Mouse (Mus musculus): Measurements from ENCODE around the gene Selenop. TPM values are rescaled to one million over a fixed set of nuclear protein-coding genes. Genes with fewer than 3 reads are reported as not detected.
"Not testable (repeated sequence)": the region's sequence is repeated elsewhere in the genome, so short reads cannot be mapped to it uniquely, and the experiment has no call there.

Gene Selenop
- 52.3 and 74.2 TPM in 2 replicates for polyA plus RNA-seq (2016; fragmentation: Nextera tagmentation; extraction: Ambion mirVana)

DNA sequence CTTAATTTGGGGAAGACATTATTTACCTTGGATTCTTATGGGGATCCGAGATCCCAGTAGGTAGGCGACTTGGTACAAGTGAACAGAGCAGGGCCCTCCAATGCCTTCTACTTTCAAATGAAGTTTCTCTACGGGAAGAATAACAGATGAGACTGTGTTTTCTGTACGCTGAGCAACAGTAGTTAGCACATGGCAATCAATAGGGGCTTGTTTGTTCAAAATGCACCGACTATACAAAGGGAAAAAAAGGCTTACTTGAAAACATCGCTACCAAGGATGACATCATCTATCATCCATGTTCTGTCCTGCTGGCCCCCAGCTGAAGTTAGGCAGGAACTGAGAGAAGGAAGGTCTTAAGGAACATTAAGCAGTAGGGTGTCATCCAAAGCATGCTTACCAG lies at the start of gene Selenop:
Selenop (plus strand) TSS at position 301 of the 400 bp plus-strand sequence.
- H3K9me3 ChIP-seq, result no peaks in the 10 kb centered on the region
- H3K27me3 ChIP-seq (ENCODE audit: insufficient read depth, poor library complexity, severe bottlenecking), result no peaks in the 10 kb centered on the region
- DNase-seq (ENCODE audit: low spot score), result no peak
- H3K4me1 ChIP-seq, result peaks cover 6% of the 10 kb centered on the region; the same call in 1 of the 2 replicates
- no peaks in the 10 kb centered on the region for H3K36me3 ChIP-seq
- H3K27ac ChIP-seq, result peak within 1 kb of the TSS; percentile 89; the same call in 1 of the 2 replicates
- no peak within 1 kb of the TSS for H3K4me3 ChIP-seq
- WGBS, result 82% methylated on average over 6 of the region's 6 CpGs

DNA sequence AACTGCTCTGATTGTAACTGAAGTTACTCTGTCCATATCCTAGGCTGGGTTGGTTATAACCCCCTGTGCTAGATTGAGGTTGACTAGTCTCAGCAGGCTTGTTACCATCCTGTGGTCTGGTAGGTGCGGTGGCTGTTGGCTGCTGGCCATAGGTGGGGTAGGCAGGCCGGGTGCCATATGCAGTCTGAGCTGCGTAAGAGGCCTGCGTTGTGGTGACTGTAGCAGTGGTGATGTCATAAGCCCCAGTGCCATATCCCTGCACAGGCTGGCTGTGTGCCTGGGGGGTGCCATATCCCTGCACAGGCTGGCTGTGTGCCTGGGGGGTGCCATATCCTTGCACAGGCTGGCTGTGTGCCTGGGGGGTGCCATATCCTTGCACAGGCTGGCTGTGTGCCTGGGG lies 49.7 kb upstream of the Selenop start:
- DNase-seq (ENCODE audit: low spot score), result not testable (repeated sequence)

DNA sequence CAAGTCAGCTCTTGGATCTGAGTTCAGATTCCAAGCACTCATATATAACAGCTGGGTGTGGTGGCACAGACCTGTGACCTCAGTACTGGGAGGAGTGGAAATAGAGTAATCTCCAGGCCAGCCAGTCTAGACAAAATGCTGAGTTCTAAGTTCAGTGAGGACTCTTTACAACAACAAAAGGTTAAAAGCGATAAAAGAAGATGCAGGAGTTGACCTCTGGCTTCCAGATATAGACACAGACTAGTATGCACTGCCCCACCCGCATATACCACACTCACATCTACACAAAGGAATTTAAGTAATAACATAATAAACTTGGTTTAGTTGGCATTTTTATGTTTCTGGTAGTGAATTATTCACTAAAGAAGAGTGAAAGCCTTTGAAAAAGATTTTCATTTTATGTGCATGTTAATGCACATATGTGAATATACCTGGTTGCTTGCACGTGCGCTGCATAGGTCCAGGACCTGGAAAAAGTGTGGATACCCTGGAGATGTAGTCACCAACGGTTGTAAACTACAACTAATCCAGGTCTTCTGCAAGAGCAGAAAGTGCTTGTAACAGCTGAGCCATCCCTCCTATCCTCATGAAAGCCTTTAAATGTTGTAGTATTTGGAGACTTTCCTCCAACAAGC lies 45.4 kb upstream of the Selenop start:
- H3K9me3 ChIP-seq, result no peaks in the 10 kb centered on the region
- DNase-seq (ENCODE audit: low spot score), result no peak
- no peak overlapping the region for H3K4me3 ChIP-seq
- 0 out of 2 replicates have a peak, but pooled peaks cover 4% of the 10 kb centered on the region for H3K4me1 ChIP-seq
- 83% methylated on average over 5 of the region's 5 CpGs for WGBS
- no peaks in the 10 kb centered on the region for H3K27me3 ChIP-seq (ENCODE audit: insufficient read depth, poor library complexity, severe bottlenecking)
- H3K27ac ChIP-seq, result no peak overlapping the region
- no peaks in the 10 kb centered on the region for H3K36me3 ChIP-seq

More for the DNA sequence above, 49.7 kb upstream of the Selenop start:
- H3K4me1 ChIP-seq; H3K27me3 ChIP-seq (ENCODE audit: insufficient read depth, poor library complexity, severe bottlenecking); H3K27ac ChIP-seq; H3K4me3 ChIP-seq; H3K9me3 ChIP-seq; H3K36me3 ChIP-seq: not testable (repeated sequence)
- WGBS, result 93% methylated on average over 4 of the region's 4 CpGs

DNA sequence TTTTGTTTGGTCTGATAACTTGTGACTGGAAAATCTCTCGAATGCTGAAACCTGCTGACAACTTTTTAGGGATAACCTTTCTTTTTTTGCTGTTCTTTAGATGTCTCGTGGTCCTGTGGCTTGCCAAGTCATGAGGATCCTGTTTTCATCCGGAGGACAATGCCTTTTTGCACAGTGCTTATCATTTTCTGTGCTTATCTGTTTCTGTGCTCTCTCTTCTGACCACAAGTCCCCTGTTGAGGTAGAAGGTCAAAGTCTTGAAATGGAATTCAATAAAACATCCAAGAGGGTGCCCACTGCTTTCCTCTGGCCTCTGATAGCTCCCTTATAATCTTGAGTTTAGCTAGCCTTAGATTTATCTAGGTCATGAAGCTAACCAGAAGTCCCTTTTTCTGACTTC lies 41.8 kb upstream of the Selenop start:
- no peaks in the 10 kb centered on the region for H3K27me3 ChIP-seq (ENCODE audit: insufficient read depth, poor library complexity, severe bottlenecking)
- no peak overlapping the region for H3K27ac ChIP-seq
- H3K9me3 ChIP-seq, result no peaks in the 10 kb centered on the region
- DNase-seq (ENCODE audit: low spot score), result no peak
- 0 out of 2 replicates have a peak, but pooled peaks cover 4% of the 10 kb centered on the region for H3K4me1 ChIP-seq
- H3K4me3 ChIP-seq, result no peak overlapping the region
- H3K36me3 ChIP-seq, result no peaks in the 10 kb centered on the region
- 42% methylated on average over 3 of the region's 3 CpGs for WGBS

DNA sequence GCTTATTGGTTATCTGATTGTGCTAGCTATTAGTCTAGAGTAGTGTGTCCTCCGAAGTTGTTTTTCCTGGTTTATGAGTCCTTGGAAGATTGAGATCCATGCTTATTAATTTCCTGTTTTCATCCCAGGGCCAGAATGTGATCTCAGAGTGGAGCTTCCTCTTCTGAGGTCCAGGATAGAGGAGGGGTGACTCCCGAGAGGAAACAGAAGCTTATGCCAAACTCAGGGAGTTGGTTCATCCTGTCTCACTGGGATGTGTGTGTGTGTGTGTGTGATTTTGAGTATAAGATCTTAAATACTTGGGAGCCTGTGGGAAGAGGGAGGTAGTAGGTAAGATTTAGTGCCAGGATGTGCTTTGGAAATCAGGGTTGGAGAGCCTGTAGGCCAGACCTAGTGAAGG lies 40.2 kb upstream of the Selenop start:
- WGBS, result 66% methylated on average over 2 of the region's 2 CpGs
- no peak for DNase-seq (ENCODE audit: low spot score)
- Histone ChIP-seq H3K9me3 (no peaks in the 10 kb centered on the region), H3K27ac (no peak overlapping the region), H3K36me3 (no peaks in the 10 kb centered on the region), H3K4me1 (peaks cover 10% of the 10 kb centered on the region; the same call in 1 of the 2 replicates), H3K27me3 (ENCODE audit: insufficient read depth, poor library complexity, severe bottlenecking) (no peaks in the 10 kb centered on the region), H3K4me3 (no peak overlapping the region)

DNA sequence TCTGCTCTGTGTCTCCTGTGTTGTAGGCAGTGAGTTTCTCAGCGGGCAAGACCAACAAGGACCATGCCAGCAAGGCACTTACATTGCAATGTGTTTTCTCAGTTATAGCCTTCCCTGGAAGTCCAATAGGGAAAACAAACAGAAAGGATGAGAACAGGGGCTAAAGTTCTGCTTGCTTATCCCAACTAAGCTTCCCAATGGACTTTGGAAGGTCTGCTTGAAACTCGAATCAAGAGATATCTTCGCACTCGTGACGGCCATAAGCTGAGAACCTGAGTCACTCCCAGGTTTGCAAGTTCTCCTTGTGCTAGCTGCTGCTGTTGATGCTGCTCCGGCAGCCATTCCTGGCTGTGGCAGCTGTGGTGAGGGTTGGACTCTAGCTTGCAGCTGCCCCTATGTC lies 39.4 kb upstream of the Selenop start:
- DNase-seq (ENCODE audit: low spot score), result no peak
- H3K9me3 ChIP-seq, result no peaks in the 10 kb centered on the region
- 83% methylated on average over 6 of the region's 6 CpGs for WGBS
- H3K27me3 ChIP-seq (ENCODE audit: insufficient read depth, poor library complexity, severe bottlenecking), result no peaks in the 10 kb centered on the region
- H3K36me3 ChIP-seq, result no peaks in the 10 kb centered on the region
- no peak overlapping the region for H3K4me3 ChIP-seq
- peaks cover 11% of the 10 kb centered on the region; the same call in 1 of the 2 replicates for H3K4me1 ChIP-seq
- H3K27ac ChIP-seq, result no peak overlapping the region

DNA sequence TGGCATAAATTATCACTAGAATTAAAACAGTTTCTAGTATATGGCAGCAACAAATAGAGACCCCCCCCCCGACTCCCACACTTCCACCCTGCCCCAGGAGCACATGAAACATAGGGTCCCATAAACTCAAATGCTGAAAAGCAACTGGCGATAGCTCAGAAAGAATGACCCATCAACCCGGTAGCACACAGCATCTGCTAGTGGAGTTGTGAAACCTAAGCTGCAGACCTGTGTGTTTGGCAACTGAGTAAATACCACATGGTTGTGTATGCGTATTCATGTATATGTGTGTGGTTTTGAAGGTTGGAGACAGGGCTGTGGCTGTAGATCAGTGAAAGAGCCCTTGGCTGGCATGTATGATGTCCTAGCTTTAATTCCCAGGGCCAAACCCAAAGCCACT lies 37.3 kb upstream of the Selenop start:
- Histone ChIP-seq H3K36me3 (no peaks in the 10 kb centered on the region), H3K9me3 (no peaks in the 10 kb centered on the region), H3K27me3 (ENCODE audit: insufficient read depth, poor library complexity, severe bottlenecking) (no peaks in the 10 kb centered on the region), H3K4me1 (peaks cover 11% of the 10 kb centered on the region; the same call in 1 of the 2 replicates), H3K27ac (no peak overlapping the region), H3K4me3 (no peak overlapping the region)
- WGBS, result 85% methylated on average over 4 of the region's 4 CpGs
- no peak for DNase-seq (ENCODE audit: low spot score)

DNA sequence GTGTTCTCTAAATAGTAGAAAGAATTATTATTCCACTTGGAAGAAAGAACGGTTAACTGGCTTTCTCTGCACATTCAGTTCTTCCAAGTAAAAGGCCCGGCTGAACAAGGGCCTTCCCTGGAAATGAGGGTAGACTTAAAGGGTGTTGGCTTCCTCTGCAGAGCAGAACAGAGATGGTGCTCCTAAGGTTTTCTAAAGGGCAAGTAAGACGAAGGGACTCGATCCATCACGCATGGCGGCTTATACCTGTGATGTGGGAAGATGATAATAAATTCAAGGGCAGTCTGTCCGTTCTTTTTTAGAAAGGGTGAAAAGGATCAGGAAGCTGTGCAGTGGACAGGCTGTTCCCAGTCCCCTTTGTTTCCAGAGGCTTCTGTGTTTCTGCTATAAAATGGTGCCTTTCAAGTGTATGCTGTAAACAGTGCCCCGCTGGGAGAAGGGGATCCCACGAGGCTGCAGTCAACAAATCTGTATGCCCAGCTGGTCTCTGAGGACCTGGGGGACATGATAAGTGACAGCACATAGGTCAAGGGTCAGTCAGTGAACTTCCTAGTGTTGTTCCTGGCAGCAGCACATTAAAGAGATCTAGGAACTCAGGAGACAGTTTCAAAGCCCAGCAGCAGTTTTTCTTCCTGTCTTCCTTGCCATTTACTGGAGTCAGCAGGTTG lies 36.0 kb upstream of the Selenop start:
- no peak overlapping the region for H3K27ac ChIP-seq

DNA sequence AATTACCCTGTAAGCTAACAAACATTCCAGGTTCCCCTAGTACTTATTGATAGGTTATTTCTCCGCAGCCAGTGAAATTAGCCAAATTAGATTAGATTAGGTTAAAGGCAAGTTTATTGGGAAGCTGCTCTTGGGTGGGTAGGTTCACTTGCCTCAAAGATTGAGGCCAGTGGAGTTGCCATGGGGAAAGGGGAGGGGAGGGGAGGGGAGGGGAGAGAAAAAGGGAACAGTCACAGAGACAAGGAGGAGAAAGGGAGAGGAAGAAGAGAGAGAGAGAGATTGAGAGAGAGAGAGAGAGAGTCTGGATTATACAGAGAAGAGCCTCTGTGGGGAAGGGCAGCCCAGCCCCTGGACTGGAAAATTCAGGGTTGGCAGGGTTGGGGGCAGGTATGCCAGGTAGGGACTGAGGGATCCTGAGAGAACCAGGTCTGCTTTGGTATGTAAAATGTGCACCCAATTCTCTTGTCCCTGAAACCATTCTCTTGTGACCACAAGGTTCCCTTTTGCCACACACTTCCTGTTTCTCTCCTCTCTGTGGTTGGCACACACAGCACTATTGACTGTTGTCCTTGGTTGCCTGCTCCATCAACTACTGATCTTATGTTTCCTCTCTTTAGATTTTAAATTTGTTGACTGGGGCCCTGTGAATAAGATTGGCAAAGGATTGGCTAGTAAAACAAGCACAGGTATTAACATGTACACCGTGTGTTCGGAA lies 34.4 kb upstream of the Selenop start:
- no peak overlapping the region for H3K4me3 ChIP-seq
- WGBS, result 77% methylated on average over 3 of the region's 3 CpGs
- no peak for DNase-seq (ENCODE audit: low spot score)
- H3K9me3 ChIP-seq, result no peaks in the 10 kb centered on the region
- H3K27ac ChIP-seq, result no peak overlapping the region
- peaks cover 7% of the 10 kb centered on the region; the same call in 1 of the 2 replicates for H3K4me1 ChIP-seq
- H3K27me3 ChIP-seq (ENCODE audit: insufficient read depth, poor library complexity, severe bottlenecking), result no peaks in the 10 kb centered on the region
- H3K36me3 ChIP-seq, result no peaks in the 10 kb centered on the region

More for the DNA sequence above, 36.0 kb upstream of the Selenop start:
- no peaks in the 10 kb centered on the region for H3K36me3 ChIP-seq
- 48% methylated on average over 9 of the region's 9 CpGs for WGBS
- H3K27me3 ChIP-seq (ENCODE audit: insufficient read depth, poor library complexity, severe bottlenecking), result no peaks in the 10 kb centered on the region
- peaks cover 11% of the 10 kb centered on the region; the same call in 1 of the 2 replicates for H3K4me1 ChIP-seq
- no peak overlapping the region for H3K4me3 ChIP-seq
- H3K9me3 ChIP-seq, result no peaks in the 10 kb centered on the region
- no peak for DNase-seq (ENCODE audit: low spot score)

DNA sequence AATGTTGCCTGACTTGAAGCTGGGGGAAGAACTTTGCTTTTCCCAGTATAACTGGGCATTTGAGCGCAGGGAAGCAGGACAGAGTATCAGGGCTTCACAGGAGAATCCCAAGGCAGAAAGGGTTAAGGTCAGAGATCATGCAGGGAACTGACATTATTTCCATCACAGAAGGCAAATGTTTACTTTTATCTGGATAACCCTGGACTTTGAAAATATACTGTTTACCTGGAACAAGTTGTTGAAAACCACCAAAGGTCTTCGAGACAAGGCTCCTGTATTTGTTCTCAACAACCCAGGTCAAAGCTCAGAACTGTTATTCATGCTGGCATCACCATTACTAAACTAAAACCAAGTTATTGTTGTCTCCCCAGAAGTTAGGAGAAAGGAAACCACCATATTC lies 32.0 kb upstream of the Selenop start:
- WGBS, result 77% methylated on average over 2 of the region's 2 CpGs
- no peak overlapping the region for H3K4me3 ChIP-seq
- H3K9me3 ChIP-seq, result no peaks in the 10 kb centered on the region
- H3K27ac ChIP-seq, result no peak overlapping the region
- peaks cover 7% of the 10 kb centered on the region; the same call in 1 of the 2 replicates for H3K4me1 ChIP-seq
- H3K27me3 ChIP-seq (ENCODE audit: insufficient read depth, poor library complexity, severe bottlenecking), result no peaks in the 10 kb centered on the region
- no peaks in the 10 kb centered on the region for H3K36me3 ChIP-seq
- DNase-seq (ENCODE audit: low spot score), result no peak

DNA sequence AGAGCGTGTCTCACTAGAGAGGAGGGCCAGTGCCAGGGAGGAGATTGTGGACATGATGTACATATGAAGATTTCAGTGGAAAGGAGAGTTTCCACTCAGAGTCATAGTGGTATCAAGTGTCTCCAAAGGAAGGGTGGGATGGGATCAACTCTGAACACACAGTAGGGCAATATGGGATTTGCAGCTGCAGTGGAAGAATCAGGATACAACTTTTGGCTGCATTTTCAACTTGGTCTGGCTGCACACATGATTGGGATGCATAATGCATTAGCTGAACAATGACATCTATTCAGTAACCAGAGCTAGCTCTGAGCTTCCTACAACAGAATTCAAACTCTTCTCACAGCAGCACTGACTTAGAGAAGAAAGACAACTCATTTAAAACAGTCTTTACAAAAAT lies 30.4 kb upstream of the Selenop start:
- Histone ChIP-seq H3K27ac (no peak overlapping the region), H3K4me1 (0 out of 2 replicates have a peak, but pooled peaks cover 3% of the 10 kb centered on the region), H3K36me3 (no peaks in the 10 kb centered on the region), H3K9me3 (no peaks in the 10 kb centered on the region), H3K27me3 (ENCODE audit: insufficient read depth, poor library complexity, severe bottlenecking) (no peaks in the 10 kb centered on the region), H3K4me3 (no peak overlapping the region)
- no peak for DNase-seq (ENCODE audit: low spot score)
- WGBS, result 81% methylated on average over 1 of the region's 1 CpGs

DNA sequence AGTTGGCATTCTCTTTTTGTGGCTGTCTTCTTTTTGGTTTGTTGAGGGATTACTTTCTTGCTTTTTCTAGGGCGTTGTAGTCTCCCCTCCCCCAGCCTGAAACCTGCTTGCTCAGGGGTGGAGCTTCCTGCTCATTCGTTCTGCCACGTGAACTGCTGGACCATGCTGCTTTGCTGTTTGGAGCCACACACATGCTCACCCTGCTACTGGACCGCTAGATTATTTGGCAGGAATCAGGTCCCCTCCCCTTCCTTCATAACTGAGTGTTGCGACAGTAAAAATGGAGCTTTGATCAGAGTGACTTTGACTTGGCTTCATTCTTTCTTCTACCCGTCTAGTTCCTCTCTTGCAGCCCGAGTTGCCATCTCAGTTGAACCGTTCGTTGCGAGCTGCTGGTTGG lies 23.3 kb upstream of the Selenop start:
- H3K27me3 ChIP-seq (ENCODE audit: insufficient read depth, poor library complexity, severe bottlenecking); H3K4me3 ChIP-seq; DNase-seq (ENCODE audit: low spot score); H3K4me1 ChIP-seq; H3K36me3 ChIP-seq; H3K27ac ChIP-seq; H3K9me3 ChIP-seq: not testable (repeated sequence)
- 86% methylated on average over 10 of the region's 10 CpGs for WGBS

DNA sequence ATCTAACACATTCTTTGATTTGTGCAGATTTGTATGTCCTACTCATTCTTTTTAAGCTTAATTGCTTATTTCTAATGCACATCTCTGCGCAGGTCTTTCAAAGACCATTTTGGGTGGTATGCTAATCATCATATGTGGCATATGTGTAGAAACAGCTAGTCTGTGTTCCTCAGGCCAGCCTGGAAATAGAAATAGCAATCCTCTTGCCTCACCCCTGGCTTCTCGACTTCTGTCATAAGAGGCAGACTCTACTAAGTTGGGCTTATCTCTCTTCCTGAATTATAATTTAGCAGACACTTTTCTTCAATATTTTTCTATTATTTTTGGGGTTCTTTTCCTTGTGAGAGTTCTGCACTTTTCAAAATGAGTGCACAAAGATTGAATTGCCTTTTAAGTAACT lies 17.7 kb upstream of the Selenop start:
- 63% methylated on average over 2 of the region's 2 CpGs for WGBS
- no peak for DNase-seq (ENCODE audit: low spot score)

More for the DNA sequence above, 17.7 kb upstream of the Selenop start:
- Histone ChIP-seq H3K4me3 (no peak overlapping the region), H3K27me3 (ENCODE audit: insufficient read depth, poor library complexity, severe bottlenecking) (no peaks in the 10 kb centered on the region), H3K36me3 (no peaks in the 10 kb centered on the region), H3K27ac (no peak overlapping the region), H3K9me3 (no peaks in the 10 kb centered on the region; the same call in 1 of the 2 replicates), H3K4me1 (0 out of 2 replicates have a peak, but pooled peaks cover 4% of the 10 kb centered on the region)
